Mouse (Mus musculus) brain, embryonic 14.5 days (tissue): Measurements from ENCODE around the gene Fbxo41. TPM values are rescaled to one million over a fixed set of nuclear protein-coding genes. Genes with fewer than 3 reads are reported as not detected.

Experiments
- DNase-seq: peaks from one replicate; pipeline ENCODE4 v3.0.0-alpha.2; 2011; ENCODE audit warnings: low read depth
- CTCF ChIP-seq: fragments of 200-500 bp; IDR thresholded peaks from 2 replicates; pipeline ENCODE4 v1.5.1; 2012; ENCODE audit warnings: inconsistent platforms, mild to moderate bottlenecking, moderate library complexity, borderline replicate concordance; ENCODE audit not compliant: insufficient read depth, insufficient read length; ENCODE audit errors: extremely low read depth
- POLR2A ChIP-seq: fragments of 200-500 bp; IDR thresholded peaks from 2 replicates; pipeline ENCODE4 v1.6.1; 2012; ENCODE audit warnings: mild to moderate bottlenecking, inconsistent platforms, borderline replicate concordance; ENCODE audit not compliant: poor library complexity, insufficient read depth, insufficient read length, severe bottlenecking; ENCODE audit errors: extremely low read depth
- polyA plus RNA-seq: library from polyadenylated mRNA; depleted of rRNA; stranded (reverse); fragments of >200 nt; gene quantifications from 2 replicates; pipeline ENCODE4 v1.2.3, GENCODE M21; 2012

Fbxo41 gene
- polyA plus RNA-seq, 1 experiment = 24.5 TPM

DNA sequence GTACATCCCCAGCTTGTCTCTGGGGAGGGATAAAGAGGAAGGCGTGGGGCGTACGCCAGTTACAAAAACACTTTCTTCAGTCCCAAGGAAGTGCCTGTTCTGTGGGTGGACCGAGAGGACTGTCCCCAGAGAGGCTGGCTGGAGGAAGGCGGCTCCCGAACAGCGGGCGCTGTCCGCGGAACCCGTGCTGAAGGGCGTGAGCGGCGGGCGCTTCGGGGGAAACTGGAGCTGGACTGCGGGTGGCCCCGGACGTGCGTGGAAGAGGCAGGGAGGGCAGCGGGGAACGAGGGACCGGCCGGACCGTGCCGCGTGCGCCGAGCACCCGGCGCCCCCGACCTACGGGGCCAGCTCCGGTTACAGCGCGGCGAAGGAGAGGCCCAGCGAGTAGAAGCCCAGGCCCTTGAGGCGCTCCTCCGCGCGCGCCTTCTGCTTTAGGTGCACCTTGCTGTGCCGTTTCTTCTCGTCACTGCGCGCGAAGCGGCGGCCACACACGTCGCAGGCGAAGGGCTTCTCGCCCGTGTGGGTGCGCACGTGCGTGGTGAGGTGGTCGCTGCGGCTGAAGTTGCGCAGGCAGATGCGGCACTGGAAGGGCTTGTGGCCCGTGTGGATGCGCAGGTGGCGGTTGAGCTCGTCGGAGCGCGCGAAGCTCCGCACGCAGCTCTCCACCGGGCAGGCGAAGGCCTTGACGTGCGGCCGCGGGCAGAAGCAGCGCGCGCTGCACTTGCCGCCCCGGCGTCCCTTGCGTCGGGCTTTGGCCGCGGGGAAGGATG, 8.7 kb upstream of the Fbxo41 start:
- no peak for TF ChIP-seq CTCF
- no peak for TF ChIP-seq POLR2A
- DNase-seq = peak; percentile 42

DNA sequence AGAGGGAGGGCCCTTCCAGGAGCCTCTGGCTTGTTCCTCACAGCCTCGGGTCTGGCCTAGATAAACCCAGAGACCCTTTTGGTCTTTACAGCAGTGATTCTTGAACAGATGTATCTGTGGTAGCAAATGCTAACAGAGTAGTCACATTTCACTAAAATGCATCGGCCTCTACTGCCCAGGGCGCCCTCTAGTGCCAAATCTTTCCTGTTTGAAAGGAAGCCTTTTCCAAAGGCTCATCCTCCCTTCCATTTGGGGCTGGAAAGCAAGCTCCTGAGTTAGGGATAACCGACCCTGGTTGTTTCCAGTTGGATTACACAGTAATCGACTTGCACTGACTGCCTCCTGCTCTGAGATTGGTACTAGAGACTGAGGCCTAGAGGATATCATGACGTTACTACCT, 7.7 kb upstream of the Fbxo41 start:
- TF ChIP-seq POLR2A (no peak), CTCF (peak; percentile 70)
- peak; percentile 80 for DNase-seq

- DNase-seq = no peak
- TF ChIP-seq CTCF (no peak), POLR2A (no peak)
Observed at GRCm38 (mm10) chr6:85508602-85509001, 5.8 kb upstream of the Fbxo41 start.

DNA sequence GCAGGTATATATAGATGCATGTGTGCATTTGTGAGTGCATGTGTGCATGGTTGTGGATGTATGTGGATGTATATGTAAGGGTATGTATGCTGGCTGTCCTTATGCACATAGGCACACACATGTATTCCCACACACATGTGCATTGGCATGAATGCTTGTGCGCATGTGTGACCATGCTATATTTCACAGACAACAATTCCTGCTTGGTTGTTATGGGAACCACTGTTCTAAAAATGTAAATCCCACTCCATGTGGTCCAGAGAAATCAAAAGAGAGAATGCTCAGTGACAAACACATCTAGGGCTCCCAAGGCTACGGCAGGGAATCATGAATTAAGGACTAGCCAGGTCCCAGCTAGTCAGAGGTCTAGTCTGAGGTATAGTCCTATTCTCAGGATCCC, 2.1 kb upstream of the Fbxo41 start:
- no peak for TF ChIP-seq CTCF
- no peak for TF ChIP-seq POLR2A
- peak; percentile 34 for DNase-seq

- DNase-seq = peak; percentile 63
- TF ChIP-seq CTCF (no peak), POLR2A (no peak)
Observed at GRCm38 (mm10) chr6:85502103-85502910, 487 bp downstream of the Fbxo41 start.

DNA sequence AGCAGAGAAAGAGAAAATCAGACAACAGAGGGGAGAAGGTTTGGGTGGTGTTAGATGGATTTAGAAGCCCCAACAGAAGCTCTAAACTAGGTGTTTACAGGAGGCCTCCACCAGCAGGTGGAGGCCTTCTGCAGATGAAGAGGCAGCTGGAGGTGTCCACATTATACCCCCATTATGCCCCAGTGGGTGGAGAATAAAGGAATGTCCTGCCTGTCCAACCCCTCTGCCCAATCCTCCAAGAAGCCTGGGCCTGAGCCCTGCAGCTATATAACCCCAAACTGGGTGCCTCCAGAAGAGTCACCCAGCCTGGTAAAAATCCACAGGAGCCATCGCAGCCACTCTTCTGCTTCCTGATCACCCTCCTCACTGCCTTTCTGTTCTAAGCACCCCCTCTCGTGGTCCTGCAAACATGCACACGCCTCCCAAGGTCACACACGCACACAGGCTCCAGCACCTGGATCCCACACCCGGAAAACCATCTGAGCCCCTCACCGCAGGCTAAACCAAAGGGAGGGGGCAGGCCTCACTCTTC, 1.2 kb downstream of the Fbxo41 start:
- DNase-seq = peak; percentile 25
- TF ChIP-seq POLR2A = no peak
- TF ChIP-seq CTCF = peak; percentile 13; the same call in 1 of the 2 replicates

GRCm38 (mm10) chr6:85500416-85500815, 2.4 kb downstream of the Fbxo41 start:
- DNase-seq = no peak
- no peak for TF ChIP-seq CTCF
- no peak for TF ChIP-seq POLR2A

DNA sequence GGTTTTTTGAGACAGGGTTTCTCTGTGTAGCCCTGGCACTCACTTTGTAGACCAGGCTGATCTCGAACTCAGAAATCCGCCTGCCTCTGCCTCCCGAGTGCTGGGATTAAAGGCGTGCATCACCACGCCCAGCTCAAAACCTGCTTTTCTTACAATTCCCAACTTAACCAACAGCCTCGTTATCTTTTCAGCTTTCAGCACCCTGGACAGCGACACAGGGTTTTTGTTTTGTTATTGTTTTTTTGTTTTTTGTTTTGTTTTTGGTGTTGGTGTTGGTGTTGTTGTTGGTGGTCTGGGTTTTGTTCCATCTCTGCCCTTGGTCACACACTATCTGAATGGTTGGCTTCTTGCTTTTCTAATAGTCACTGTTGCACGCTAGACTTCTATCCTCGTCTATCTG, 4.6 kb downstream of the Fbxo41 start:
- TF ChIP-seq POLR2A (no peak), CTCF (no peak)

GRCm38 (mm10) chr6:85496976-85497375, 5.8 kb downstream of the Fbxo41 start:
- no peak for TF ChIP-seq POLR2A
- TF ChIP-seq CTCF = no peak
- DNase-seq = no peak

More for the DNA sequence above, 4.6 kb downstream of the Fbxo41 start:
- DNase-seq = no peak

- TF ChIP-seq CTCF (no peak), POLR2A (no peak)
- DNase-seq = no peak
Observed at GRCm38 (mm10) chr6:85491606-85492005, 11.2 kb downstream of the Fbxo41 start.

DNA sequence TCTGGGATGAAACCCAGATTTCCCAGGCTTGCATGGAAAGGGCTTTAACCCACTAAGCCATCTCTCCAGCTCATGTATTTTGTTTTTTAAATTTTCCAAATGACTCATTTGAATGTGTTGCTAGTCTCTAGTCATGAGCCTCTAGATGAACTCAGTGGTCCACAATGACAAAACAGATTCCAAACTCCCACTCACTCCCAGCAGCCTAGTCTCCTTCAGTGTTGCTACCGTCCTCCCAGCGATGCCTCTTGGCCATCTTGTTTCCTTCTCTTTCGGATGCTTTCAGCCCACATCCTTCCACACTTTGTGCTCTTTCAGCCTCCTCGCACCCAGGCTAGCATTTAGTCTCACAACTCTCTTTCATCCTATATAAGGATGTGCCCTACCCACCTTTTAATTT, 12.5 kb downstream of the Fbxo41 start:
- TF ChIP-seq POLR2A (no peak), CTCF (no peak)
- no peak for DNase-seq
